Mouse (Mus musculus): ENCODE results near the gene Gm4131. TPM values are rescaled to one million over a fixed set of nuclear protein-coding genes. Genes with fewer than 3 reads are reported as not detected.

The Gm4131 gene
- polyA plus RNA-seq, 1 experiment from 2014 or later: 0.10 TPM

DNA sequence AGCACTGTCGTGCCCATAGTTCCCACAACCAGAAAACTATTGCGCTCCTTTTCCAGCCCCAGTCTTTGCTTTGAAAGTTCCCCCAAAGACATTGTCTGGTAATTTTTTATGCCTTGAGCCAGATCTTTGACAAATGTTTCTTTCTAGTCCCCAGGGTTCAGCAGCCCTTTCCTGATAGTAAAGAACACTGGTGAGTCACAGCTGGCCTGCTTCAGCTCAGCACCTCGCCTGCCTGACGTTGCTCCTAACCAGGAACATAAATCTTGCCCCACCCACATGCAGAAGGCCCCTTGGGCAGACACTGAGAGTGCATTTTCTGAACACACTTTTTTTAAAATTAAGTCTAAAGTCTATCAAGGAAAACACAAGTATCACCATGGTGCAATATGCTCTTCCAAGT lies 3.6 kb upstream of the Gm4131 start:
- Histone ChIP-seq H3K27me3 (ENCODE audit: low read depth, poor library complexity, severe bottlenecking) (no peaks in the 10 kb centered on the region), H3K36me3 (no peaks in the 10 kb centered on the region), H3K4me3 (no peak overlapping the region), H3K27ac (replicated peaks) (no peak overlapping the region), H3K4me1 (peaks cover 11% of the 10 kb centered on the region), H3K9me3 (replicated peaks) (no peaks in the 10 kb centered on the region)
- no peak for DNase-seq (ENCODE audit: low spot score)
- 70% methylated on average over 4 of the region's 4 CpGs for WGBS

DNA sequence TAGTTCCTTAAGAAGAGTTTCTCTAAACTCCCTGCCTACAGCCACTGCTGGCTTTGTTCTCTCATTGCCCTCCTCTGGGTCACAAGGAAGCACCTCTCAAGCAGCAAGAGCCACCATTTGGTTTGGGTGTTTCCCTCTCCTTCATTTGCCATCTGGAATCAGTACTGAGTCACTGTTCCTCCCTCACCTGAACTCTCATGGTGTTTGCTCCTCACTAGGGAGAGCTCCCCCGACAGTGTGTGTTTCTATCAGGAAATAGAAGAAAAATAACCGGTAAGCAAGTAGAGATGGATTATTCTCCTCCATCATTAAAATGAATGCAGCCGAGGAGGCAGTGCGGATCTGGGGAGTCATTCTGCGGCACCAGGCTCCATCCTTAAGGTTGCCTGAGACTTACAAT lies 2.7 kb upstream of the Gm4131 start:
- no peaks in the 10 kb centered on the region for H3K9me3 ChIP-seq (replicated peaks)
- no peaks in the 10 kb centered on the region for H3K36me3 ChIP-seq
- 88% methylated on average over 5 of the region's 5 CpGs for WGBS
- H3K4me3 ChIP-seq: no peak overlapping the region
- peaks cover 9% of the 10 kb centered on the region for H3K4me1 ChIP-seq
- H3K27me3 ChIP-seq (ENCODE audit: low read depth, poor library complexity, severe bottlenecking): no peaks in the 10 kb centered on the region
- no peak overlapping the region for H3K27ac ChIP-seq (replicated peaks)
- DNase-seq (ENCODE audit: low spot score): no peak

DNA sequence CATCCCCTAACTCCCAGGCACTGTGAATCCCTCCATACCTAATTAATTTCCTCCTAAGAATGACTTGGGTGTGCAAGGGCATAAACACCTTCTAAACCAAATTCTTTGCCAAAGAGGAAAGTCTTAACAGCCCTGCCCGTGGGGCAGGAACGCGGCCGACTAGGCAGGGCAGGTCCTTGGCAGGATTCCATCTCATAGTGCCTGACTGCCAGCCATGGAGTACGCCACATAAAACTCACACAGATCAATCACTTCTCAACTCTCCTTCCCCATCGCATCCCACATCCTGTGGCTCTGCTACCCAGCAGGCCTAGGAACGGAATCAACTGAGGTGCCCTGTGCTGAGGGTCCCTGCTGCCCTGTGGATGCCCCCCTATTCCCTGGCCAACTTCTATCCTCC lies 3.0 kb downstream of the Gm4131 start:
- no peaks in the 10 kb centered on the region for H3K9me3 ChIP-seq (replicated peaks)
- H3K27me3 ChIP-seq (ENCODE audit: low read depth, poor library complexity, severe bottlenecking): peaks cover 5% of the 10 kb centered on the region; the same call in 1 of the 2 replicates
- H3K4me1 ChIP-seq: peaks cover 10% of the 10 kb centered on the region
- no peak overlapping the region for H3K27ac ChIP-seq (replicated peaks)
- WGBS: 93% methylated on average over 7 of the region's 7 CpGs
- no peaks in the 10 kb centered on the region for H3K36me3 ChIP-seq
- no peak overlapping the region for H3K4me3 ChIP-seq
- DNase-seq (ENCODE audit: low spot score): no peak

DNA sequence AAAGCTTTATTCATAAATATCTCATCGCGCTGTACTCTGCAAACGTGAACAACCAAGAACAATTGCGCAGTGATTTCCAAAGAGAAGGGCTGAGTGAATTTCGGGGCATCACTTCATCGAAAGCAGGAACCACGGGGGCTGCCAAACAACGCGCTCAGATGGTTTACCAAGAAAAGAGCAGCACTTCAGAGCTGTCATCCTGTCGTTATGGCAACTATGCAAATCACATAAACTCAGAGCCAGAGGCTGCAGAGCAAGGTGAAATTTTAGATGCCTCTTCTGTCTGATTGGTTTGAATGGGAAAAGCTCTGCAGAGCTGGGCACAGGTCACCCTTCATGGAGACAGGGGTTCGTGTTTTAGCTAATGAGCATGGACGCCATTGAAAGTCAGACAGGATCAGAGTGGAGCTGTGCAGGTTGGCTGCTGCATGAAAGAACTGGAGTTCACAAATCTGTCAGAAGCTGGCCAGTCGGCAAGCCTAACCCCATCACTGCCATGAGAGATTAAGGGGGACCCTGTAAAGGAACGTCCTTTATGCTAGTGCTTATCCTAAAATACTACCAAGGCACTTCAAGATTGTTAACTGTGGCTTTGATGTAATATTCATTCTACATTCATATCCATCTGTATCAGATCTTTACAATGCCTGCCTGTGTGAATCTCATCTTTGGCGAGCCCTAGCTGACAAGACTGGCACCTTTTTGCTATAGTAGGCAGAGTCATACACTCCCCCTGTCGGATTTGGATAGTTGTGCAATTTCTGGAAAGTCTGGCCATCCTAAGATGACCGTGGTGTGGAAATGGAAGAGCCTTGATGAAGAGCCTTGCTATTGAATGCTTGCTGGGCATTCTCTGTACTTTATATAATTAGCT lies 4.6 kb downstream of the Gm4131 start:
- Histone ChIP-seq H3K36me3 (no peaks in the 10 kb centered on the region), H3K9me3 (replicated peaks) (no peaks in the 10 kb centered on the region), H3K4me3 (no peak overlapping the region), H3K27me3 (ENCODE audit: low read depth, poor library complexity, severe bottlenecking) (peaks cover 20% of the 10 kb centered on the region), H3K4me1 (peaks cover 10% of the 10 kb centered on the region), H3K27ac (replicated peaks) (no peak overlapping the region)
- 66% methylated on average over 17 of the region's 17 CpGs for WGBS
- DNase-seq (ENCODE audit: low spot score): no peak

DNA sequence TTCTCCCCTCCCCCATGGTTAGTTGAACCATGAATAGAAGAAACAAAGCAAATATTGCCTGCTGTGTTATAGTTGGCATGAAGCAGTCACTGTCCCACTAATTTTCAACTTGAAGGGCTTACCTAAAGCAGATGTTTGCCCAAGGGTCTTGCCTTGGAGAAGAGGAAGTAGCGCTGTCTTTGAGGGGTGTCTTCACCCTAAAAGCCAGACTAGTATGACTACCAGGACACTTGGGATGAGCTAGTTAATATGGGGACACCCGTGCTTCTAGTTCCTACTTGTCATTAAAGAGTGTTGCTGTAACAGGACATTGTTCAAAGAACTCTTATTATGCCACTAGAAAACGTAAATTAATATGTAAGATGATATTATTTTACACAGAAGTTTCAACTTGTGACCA lies 9.6 kb downstream of the Gm4131 start:
- Histone ChIP-seq H3K36me3 (no peaks in the 10 kb centered on the region), H3K27me3 (ENCODE audit: low read depth, poor library complexity, severe bottlenecking) (peaks cover 59% of the 10 kb centered on the region), H3K9me3 (replicated peaks) (no peaks in the 10 kb centered on the region), H3K4me1 (peaks cover 26% of the 10 kb centered on the region), H3K27ac (replicated peaks) (no peak overlapping the region), H3K4me3 (no peak overlapping the region)
- no peak for DNase-seq (ENCODE audit: low spot score)
- WGBS: 84% methylated on average over 3 of the region's 3 CpGs

DNA sequence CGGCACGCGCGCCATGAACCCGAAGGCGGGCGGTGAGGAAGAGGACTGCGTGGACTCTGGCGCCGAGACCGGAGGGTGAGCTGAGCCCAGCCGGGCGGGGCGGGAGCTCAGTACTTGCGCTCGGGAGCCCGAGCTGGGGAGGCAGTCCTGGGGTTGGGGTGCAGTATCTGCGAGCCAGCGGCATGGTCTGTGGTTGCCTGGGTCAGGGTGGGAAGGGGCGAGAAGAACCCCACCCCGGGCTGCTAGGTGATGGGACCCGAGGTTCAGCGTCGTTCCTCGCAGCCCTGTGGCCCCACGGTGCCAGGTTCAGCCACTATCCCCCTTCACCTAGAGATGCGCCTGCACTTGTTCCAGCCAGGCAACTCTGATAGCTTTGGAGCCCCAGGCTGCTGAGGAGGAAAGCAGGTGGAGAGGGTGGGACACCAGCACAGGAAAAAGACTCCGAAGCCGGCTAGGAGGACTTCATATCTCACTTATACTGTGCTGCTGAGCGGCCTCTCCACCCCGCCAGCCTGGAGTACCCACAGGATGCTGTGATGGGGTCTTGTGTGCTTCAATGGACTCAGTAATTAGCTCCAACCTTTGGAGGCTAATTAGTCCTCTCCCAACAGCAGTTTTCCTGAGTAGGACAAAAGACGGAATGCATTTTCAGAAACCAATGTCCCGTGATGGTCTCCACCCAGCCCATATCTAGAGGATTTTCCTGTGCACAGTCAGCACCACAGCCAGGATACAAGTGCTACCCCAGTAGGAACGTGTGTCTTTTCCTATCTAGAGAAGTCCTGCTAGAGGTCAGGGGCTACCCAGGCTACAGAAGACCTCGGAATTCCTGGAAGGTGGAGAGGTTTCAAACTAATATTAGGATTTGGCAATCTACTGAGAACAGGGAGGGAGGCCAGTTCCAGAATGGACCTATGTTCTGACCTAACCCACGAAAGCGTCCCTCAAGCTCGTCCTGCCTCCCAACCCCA lies 10.6 kb downstream of the Gm4131 start:
- H3K27ac ChIP-seq (replicated peaks): peak overlapping the region; percentile 87
- 12% methylated on average over 38 of the region's 38 CpGs for WGBS
- H3K4me3 ChIP-seq: peak overlapping the region; percentile 77
- H3K9me3 ChIP-seq (replicated peaks): no peaks in the 10 kb centered on the region
- H3K4me1 ChIP-seq: peaks cover 20% of the 10 kb centered on the region
- H3K36me3 ChIP-seq: no peaks in the 10 kb centered on the region
- H3K27me3 ChIP-seq (ENCODE audit: low read depth, poor library complexity, severe bottlenecking): peaks cover 59% of the 10 kb centered on the region
- DNase-seq (ENCODE audit: low spot score): no peak

DNA sequence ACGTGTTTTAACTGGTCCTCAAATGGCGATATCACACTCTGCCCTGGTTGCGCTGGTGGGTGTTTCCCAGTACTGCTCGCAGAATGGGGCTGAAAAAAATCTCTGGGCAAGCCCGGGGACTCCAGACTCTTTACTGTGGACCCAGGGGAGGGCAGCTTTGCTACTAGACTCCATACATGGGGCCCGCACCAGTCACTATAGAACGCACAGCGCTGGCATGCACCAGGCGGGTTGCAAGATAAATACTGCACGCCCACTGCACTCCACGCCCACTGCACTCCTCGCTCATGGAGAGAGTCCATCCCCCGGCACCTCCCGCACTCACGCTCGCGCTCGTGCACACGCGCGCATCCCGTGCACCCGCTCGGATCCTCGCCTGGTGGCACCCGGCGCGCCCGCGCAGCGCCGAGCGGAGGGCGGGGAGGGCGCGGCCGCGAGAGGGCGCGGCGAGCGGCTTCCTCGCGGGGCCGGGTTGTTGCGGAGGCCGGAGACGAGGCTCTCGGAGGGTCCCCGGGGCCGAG lies 11.4 kb downstream of the Gm4131 start, which contains the start of gene Fam124a:
Fam124a (plus strand) TSS at position 429 of the 521 bp plus-strand sequence.
- H3K9me3 ChIP-seq (replicated peaks): no peaks in the 10 kb centered on the region
- H3K27me3 ChIP-seq (ENCODE audit: low read depth, poor library complexity, severe bottlenecking): peaks cover 59% of the 10 kb centered on the region
- peak; percentile 78 for DNase-seq (ENCODE audit: low spot score)
- H3K27ac ChIP-seq (replicated peaks): peak within 1 kb of the TSS; percentile 87
- H3K4me3 ChIP-seq: peak within 1 kb of the TSS; percentile 77
- peaks cover 26% of the 10 kb centered on the region for H3K4me1 ChIP-seq
- no peaks in the 10 kb centered on the region for H3K36me3 ChIP-seq
- 1% methylated on average over 51 of the region's 51 CpGs for WGBS

DNA sequence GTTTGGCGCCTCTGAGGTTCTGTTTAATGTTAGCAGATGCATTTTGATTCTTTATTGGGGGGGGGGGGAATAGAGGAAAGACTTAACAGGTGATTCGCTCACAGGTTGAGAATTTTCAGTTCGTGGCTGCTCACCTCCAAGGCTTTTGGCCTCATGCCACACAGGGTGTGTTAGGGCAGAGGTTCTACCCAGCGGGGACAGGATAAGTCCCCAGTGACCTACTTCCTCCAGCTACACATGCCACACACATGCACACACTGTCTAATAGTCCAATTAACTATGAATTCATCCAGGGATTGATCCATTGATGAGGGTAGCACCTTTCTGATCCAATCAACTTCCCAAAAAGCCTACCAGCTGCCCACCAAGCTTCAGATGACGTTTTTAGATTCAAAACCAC lies 12.9 kb downstream of the Gm4131 start:
- 84% methylated on average over 5 of the region's 5 CpGs for WGBS
- Histone ChIP-seq H3K27ac (replicated peaks) (no peak overlapping the region), H3K27me3 (ENCODE audit: low read depth, poor library complexity, severe bottlenecking) (peaks cover 55% of the 10 kb centered on the region), H3K36me3 (no peaks in the 10 kb centered on the region), H3K4me1 (peaks cover 35% of the 10 kb centered on the region), H3K9me3 (replicated peaks) (no peaks in the 10 kb centered on the region), H3K4me3 (no peak overlapping the region)
- no peak for DNase-seq (ENCODE audit: low spot score)

DNA sequence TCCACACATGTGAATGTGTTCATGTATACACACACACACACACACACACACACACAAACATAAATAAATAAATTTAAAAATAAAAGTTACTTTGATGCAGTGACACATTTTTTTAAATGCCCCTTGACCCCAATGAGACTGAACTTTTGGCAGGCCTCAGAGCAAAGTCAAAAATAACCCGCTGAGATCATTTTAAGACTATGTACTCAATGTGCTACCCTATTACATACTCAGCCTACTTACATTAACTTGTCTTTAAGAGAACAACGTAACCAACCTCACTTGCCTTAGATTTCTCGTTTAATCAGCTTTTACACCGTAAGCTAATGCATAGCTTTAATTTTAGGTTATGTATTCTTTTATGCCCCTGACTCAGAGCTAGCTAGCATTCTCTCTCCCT lies 13.9 kb downstream of the Gm4131 start:
- DNase-seq (ENCODE audit: low spot score): no peak
- Histone ChIP-seq H3K9me3 (replicated peaks) (no peaks in the 10 kb centered on the region), H3K36me3 (no peaks in the 10 kb centered on the region), H3K4me1 (peaks cover 35% of the 10 kb centered on the region), H3K27ac (replicated peaks) (no peak overlapping the region), H3K27me3 (ENCODE audit: low read depth, poor library complexity, severe bottlenecking) (peaks cover 46% of the 10 kb centered on the region), H3K4me3 (no peak overlapping the region)
- WGBS: 89% methylated on average over 4 of the region's 4 CpGs

DNA sequence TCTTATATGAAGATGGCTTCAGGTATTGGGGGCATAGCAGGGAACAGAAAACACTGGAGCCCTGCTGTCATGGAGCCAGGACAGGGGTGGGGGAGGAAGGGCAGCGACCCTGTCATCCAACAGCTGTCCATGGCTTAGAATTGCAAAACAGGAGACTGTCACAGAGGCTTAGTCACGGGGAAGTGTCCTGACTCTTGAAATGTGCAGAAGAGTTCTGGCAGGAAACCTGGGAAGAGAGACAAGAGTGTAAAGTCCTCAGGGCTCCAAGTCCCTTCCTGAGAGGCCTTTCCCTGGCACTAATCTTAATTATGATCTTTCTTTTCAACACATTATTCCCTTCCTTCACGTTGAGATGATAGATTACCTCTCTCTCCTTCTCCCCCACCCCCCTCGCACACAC lies 16.6 kb downstream of the Gm4131 start:
- Histone ChIP-seq H3K9me3 (replicated peaks) (no peaks in the 10 kb centered on the region), H3K27me3 (ENCODE audit: low read depth, poor library complexity, severe bottlenecking) (peaks cover 19% of the 10 kb centered on the region), H3K27ac (replicated peaks) (0 out of 2 replicates have a peak overlapping the region, but pooled peaks have one; percentile 23), H3K4me3 (no peak overlapping the region), H3K36me3 (no peaks in the 10 kb centered on the region), H3K4me1 (peaks cover 19% of the 10 kb centered on the region)
- peak; percentile 23 for DNase-seq (ENCODE audit: low spot score)
- 45% methylated on average over 4 of the region's 4 CpGs for WGBS

DNA sequence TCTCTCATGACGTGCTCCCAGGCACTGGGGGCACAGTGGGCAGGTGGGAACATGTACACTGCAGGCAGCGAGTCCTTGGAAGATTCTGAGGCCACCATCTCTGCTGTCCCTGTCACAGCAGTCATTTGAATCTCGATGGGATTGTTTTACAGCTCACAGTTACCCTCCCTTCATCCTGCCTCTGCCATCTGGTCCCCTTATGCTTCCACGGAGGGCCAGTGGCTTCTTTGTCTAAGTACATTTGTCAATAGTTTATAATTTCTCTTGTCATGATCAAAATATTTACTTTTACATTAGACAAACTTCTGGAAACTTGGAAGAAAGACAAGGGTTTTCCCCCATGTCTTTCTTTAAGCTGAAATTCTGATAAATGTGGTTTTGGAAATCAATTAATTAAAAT lies 20.0 kb downstream of the Gm4131 start:
- H3K4me3 ChIP-seq: no peak overlapping the region
- H3K9me3 ChIP-seq (replicated peaks): no peaks in the 10 kb centered on the region
- 68% methylated on average over 4 of the region's 4 CpGs for WGBS
- H3K27ac ChIP-seq (replicated peaks): no peak overlapping the region
- peaks cover 16% of the 10 kb centered on the region for H3K4me1 ChIP-seq
- DNase-seq (ENCODE audit: low spot score): peak; percentile 6
- H3K27me3 ChIP-seq (ENCODE audit: low read depth, poor library complexity, severe bottlenecking): no peaks in the 10 kb centered on the region
- no peaks in the 10 kb centered on the region for H3K36me3 ChIP-seq

DNA sequence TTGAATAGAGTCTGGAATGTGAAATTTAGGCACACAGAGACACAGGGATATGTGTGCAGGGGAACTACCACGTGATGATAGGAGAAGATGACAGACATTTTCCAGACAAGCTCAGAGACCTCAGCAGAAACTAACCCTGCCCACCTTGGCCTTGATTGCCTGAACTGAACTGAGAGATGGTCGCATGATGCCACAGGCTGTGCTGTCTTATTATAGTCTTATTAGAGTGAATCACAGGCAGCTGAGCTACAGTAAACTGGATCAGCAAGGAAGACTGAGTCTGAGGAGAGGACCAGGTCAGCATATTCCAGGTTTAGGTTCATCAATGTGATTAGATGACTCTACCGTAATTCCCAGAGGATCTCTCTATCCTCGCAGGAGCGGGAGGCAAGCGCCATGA lies 20.4 kb downstream of the Gm4131 start:
- no peaks in the 10 kb centered on the region for H3K36me3 ChIP-seq
- H3K4me3 ChIP-seq: no peak overlapping the region
- peaks cover 16% of the 10 kb centered on the region for H3K4me1 ChIP-seq
- H3K27me3 ChIP-seq (ENCODE audit: low read depth, poor library complexity, severe bottlenecking): no peaks in the 10 kb centered on the region
- no peaks in the 10 kb centered on the region for H3K9me3 ChIP-seq (replicated peaks)
- H3K27ac ChIP-seq (replicated peaks): no peak overlapping the region
- WGBS: 91% methylated on average over 6 of the region's 6 CpGs
- no peak for DNase-seq (ENCODE audit: low spot score)

Data from midbrain, embryonic 10.5 days (tissue).